Mouse (Mus musculus) thymus, postnatal 10 days (tissue): ENCODE data around the gene Cflar.

Experiments used
- DNase-seq, 2 experiments: peaks; one replicate each; pipeline ENCODE4 v3.0.0; 2021; ENCODE audit warnings: low spot score in 2 of 2

Cflar gene

GRCm38 (mm10) chr1:58712076-58713061 lies 1.1 kb downstream of the Cflar start:
- DNase-seq = peak; percentile 50 to 63

GRCm38 (mm10) chr1:58713081-58713892 lies 2.0 kb downstream of the Cflar start:
- DNase-seq = peak; percentile 42 to 45

GRCm38 (mm10) chr1:58713893-58714231 lies 2.6 kb downstream of the Cflar start:
- no peak for DNase-seq

DNA sequence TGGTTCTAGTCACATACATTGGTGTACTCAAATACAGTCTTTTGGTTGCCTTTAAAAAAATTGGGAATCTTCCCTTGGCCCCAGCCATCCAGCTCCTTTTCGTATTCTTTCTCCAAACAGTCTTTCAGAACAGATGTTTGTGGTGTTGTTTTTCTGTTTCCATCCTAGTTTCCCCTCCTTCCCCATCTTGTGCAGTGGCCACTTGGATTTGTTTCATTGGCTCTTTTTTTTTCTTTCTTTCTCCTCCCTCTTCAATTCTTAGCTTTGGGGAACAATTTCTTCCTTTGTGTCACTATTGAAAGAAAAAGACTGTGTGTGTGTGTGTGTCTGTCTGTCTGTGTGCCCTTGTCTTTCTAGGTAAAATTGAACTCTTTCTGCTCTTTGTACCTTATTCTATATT lies 3.1 kb downstream of the Cflar start:
- DNase-seq = no peak

DNA sequence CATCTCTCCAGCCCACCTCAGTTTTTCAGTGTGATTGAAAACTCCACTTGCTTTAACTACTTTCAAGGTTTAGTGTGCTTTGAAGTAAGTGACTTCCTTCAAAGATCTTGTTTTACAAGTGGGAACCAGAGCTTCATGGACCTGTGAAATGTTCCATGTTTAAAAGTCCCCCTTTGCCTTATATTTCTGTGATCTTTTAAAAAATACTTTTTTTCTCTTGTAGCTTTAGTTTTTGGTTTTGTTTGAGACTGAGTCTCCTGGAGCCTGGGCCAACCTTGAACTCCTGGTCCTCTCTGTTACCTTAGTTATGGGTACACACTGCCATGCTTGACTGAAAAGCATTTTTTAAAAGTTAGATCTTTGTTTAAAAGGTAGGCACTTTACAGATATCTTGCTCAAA lies 4.2 kb downstream of the Cflar start:
- no peak for DNase-seq

GRCm38 (mm10) chr1:58716162-58716882 lies 5.0 kb downstream of the Cflar start:
- DNase-seq = peak in 1 of 2 experiments; percentile 38

DNA sequence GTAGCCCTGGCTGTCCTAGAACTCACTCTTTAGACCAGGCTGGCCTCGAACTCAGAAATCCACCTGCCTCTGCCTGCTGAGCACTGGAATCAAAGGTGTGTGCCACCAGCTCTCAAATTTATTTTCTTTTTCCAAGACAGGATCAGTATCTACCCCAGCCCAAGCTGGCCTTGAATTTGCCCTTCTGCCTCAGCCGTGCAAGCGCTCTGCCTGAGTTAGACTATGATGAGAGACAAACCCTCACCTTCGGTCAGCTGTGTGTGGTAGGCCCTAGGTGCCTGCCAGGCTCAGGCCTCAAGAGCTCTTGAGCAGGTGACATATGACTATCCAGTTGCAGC lies 5.5 kb downstream of the Cflar start:
- no peak for DNase-seq

DNA sequence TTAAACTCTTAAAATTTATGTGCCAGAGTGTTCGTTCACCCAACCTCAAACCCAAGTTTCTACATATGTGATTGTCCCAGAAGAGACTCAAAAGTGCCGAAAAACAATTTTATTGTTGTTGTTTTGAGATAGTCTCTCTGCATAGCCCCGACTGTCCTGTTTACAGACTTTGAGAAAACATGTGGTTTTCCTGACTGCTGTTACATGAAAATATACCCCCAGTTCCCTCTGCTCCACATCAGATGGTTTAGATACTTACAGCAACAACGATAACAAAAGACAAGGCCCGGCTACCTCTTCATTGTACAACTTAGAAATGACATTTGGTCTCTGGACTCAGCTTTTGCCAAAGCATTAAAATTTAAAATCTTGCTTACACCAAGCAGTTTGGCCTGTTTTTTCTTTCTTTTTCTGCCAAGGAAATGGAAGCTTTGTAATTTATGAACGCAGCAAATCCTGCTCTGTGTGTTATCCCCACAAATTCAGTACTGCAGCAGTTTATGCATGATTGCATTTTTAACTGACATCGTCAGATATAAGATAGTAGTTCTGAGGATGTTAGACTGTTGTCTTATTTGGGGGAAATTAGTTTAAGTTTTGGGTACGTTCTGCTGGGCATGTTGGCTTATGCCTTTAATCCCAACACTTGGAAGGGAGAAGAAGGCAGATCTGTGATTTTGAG lies 6.4 kb downstream of the Cflar start:
- no peak for DNase-seq

DNA sequence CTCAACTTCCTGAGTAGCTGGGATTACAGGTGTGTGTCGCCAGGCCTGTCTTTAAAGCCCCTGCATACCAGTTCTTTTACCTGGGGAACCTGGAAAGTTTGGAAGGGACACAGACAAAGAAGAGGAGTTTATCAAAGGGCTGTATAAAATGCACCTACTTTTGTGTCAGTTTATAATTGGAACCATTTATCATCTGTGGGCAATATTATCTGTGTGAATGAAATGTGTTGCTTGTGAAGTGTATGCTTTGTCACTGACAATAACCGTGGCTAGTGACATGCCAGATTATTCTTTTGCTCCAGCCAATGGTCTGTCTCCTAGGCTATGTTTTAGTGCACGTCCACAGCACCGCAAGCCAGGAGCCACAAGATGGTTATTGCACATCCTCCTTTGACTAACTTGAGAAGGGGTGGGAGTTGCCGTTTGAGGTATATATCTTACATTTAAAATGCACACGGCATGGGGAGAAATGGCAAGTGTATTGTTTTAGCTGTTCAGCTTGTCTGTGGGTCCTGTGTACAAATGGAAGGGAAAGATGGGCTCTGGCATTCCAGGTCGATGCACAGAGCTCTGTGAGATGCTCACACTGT lies 8.1 kb downstream of the Cflar start:
- DNase-seq = no peak

DNA sequence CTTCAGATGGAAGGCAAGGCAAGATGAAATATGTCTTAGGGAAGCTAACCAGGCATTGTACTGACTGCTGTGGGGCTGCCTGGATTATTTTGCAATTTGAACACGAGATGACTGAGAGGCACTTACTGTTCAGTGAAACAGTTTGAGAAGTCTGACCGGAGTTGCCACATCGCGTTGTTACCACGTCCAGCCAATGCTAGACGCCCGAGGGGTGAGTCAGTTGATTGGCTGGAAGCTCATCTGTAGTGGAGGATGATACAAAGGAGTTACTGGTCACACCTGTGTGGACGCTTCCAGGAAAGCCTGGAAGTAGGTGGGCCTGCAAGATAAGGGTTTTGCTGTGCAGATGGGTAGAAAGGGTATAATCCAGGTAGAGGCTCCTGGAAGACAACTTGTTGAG lies 8.8 kb downstream of the Cflar start:
- DNase-seq = no peak

DNA sequence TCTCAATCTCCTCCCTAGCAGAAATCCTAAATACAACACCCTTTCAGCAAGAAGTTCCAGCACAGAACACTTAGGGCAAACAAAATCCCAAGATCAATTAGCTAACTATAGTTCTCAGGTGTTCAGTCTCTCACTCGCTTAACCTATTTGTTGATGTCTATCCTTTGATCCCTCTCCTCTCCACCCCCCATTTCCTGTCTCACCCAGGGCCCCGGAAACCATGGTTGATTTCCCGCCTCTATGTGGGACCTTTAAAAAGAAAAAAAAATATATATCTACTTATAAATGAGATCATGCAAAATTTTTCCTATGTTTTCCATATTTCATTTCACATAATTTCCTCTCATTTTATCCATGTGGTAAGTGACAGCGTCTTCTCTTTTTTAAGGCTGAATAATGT lies 9.7 kb downstream of the Cflar start:
- peak; percentile 69 to 76 for DNase-seq

DNA sequence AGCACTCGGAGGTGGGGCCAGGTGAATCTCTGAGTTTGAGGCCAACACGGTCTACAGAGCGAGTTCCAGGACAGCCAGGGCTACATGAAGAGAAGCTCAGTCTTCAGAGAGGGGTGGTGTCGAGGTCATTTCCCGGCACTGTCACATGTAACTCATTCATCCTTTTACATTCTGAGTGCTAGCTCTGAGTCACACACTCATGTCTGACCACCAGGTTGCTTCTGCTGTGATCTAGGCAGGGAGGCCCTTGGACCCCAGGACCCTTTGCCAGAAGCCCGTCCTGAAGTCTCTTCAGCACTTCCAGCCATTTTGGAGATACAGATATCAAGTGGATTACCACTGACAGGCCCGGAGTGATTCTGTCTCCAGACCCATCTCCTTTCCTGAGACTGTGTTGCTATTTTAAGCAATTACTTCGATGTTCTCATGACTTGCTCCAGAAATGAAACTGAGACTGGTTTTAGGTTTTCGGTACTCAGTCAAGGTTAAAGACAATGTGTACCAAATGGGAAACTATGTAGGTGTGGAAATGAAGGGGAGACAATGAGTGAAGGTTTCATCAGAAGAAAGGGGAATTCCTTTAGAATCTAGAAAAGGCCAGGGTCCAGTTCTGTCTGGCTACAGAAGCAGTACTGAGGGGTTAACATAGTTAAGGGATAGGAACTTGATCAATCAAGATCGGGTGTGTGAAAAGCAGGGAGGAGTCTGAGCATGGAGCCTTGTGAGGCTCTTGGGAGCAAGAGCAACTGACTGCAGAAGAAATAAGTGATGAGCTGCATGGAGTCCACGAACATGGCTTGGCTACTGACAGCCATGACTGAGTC lies 11.0 kb downstream of the Cflar start:
- DNase-seq = no peak

DNA sequence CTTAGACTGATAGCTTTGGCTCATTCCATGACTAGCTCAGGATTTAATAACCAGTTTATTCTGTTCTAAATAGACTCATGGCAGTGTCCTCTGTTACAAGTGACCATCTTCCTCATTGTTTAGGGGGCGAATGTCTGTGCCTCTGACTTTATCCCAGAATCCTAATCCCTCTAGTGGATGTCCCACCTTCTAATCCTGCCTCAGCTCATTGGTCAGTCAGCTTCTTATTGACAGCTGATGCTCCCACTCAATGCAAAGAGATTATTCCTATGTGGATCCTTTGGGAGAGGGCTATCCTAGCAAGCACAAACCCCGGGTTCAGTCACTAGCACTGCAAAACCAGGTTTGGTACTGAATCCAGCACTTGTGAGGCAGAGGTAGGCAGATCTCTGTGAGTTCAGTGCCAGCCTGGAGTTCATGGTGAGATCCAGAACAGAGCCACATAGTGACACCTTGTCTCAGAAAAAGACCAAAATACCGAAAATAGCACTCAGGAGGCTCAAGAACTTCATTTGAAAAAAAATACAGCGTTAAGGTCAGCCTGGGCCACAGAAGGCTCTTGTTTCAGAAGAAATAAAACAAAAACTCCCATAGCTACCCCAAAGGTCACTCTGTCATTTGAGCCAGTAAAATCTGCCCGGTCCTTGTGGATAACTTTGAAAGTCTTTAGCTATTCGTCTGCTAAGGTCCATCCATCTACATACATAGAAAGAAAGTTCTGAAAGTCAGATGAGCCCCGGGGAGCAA lies 11.9 kb downstream of the Cflar start:
- no peak for DNase-seq

GRCm38 (mm10) chr1:58723809-58724405 lies 12.6 kb downstream of the Cflar start:
- no peak for DNase-seq

- DNase-seq = no peak
Observed at GRCm38 (mm10) chr1:58724533-58724932, 13.2 kb downstream of the Cflar start.

GRCm38 (mm10) chr1:58725095-58725494 lies 13.8 kb downstream of the Cflar start:
- no peak for DNase-seq

GRCm38 (mm10) chr1:58725767-58726166 lies 14.5 kb downstream of the Cflar start:
- DNase-seq = no peak

DNA sequence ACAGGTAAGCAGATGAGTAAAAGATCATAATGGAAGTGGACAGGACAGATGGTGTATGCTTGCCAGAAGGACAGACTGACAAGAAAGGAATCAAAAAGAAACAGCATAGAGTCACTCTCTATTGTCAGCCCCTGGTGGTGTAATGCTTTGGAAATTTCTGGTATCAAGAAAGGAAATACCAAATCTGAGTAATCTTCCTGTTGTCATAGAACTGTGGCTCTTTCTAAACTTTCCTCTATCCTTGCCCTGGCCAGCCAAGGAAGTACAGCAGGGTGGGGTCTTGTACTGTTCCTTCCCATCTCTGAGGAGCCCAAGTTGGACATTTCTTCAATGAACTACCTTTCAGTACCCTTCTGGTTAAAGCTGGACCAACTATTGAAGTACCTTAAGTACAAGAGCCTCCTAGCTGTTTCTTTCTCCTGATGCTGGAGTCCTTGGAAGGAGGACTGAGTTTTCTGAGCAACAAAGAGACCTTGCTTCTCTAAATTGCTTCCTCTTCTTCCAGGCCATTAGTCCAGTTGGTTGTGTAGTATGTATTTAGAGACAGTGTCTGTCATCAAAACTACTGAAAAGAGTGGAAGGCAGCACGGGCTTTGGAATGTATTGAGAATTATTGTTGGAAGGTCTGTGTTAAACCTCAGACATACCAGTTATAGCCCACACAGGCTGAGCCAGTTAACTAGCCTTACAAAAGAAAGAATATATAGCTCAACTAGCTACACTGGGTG lies 15.9 kb downstream of the Cflar start:
- DNase-seq = no peak
